Mouse (Mus musculus) T-helper 2 cell (primary cell): ENCODE results near the gene Bcl7c.

ENCODE experiments used
- in situ Hi-C: fragments of 300-600 bp; cut with MboI, MseI; formaldehyde crosslinking; loops from one replicate; pipeline ENCODE4 v1.15.1; 2025; ENCODE audit warnings: high pct_unique_total_duplicates

Bcl7c gene

GRCm38 (mm10) chr7:127719258-127719657 is 10.5 kb upstream of the Bcl7c start:
- in situ Hi-C loops = no loop called here

GRCm38 (mm10) chr7:127718339-127718738 is 9.6 kb upstream of the Bcl7c start:
- in situ Hi-C loops = no loop called here

- in situ Hi-C loops = no loop called here
Observed at GRCm38 (mm10) chr7:127716992-127717391, 8.3 kb upstream of the Bcl7c start.

- in situ Hi-C loops = no loop called here
Observed at GRCm38 (mm10) chr7:127714816-127715215, 6.1 kb upstream of the Bcl7c start.

GRCm38 (mm10) chr7:127712461-127713385 is 4.0 kb upstream of the Bcl7c start, which contains the start of gene Ctf1:
Ctf1 (plus strand) TSS chr7:127712736.
- in situ Hi-C loops = no loop called here

GRCm38 (mm10) chr7:127711456-127711855 is 2.7 kb upstream of the Bcl7c start:
- in situ Hi-C loops = no loop called here

- in situ Hi-C loops = no loop called here
Observed at GRCm38 (mm10) chr7:127711031-127711430, 2.3 kb upstream of the Bcl7c start.

GRCm38 (mm10) chr7:127709261-127709979 is 687 bp upstream of the Bcl7c start:
- in situ Hi-C loops = no loop called here

- in situ Hi-C loops = no loop called here
Observed at GRCm38 (mm10) chr7:127707957-127708206, 851 bp downstream of the Bcl7c start.

GRCm38 (mm10) chr7:127707045-127707956 is 1.4 kb downstream of the Bcl7c start:
- in situ Hi-C loops = no loop called here

GRCm38 (mm10) chr7:127705706-127706105 is 3.0 kb downstream of the Bcl7c start:
- in situ Hi-C loops = no loop called here

GRCm38 (mm10) chr7:127704598-127704997 is 4.1 kb downstream of the Bcl7c start:
- in situ Hi-C loops = no loop called here

GRCm38 (mm10) chr7:127703561-127704178 is 5.1 kb downstream of the Bcl7c start:
- in situ Hi-C loops = no loop called here

GRCm38 (mm10) chr7:127700712-127701331 is 7.9 kb downstream of the Bcl7c start:
- in situ Hi-C loops = no loop called here

GRCm38 (mm10) chr7:127698986-127699385 is 9.7 kb downstream of the Bcl7c start:
- in situ Hi-C loops = loop anchor here (10.0 kb wide), 1 partner anchor 704 kb away; no protein-coding TSS in a partner anchor

- in situ Hi-C loops = loop anchor here (10.0 kb wide), 1 partner anchor 699 kb away; no protein-coding TSS in a partner anchor
Observed at GRCm38 (mm10) chr7:127693730-127694129, 15.0 kb downstream of the Bcl7c start.

- in situ Hi-C loops = loop anchor here (10.0 kb wide), 1 partner anchor 698 kb away; no protein-coding TSS in a partner anchor
Observed at GRCm38 (mm10) chr7:127693290-127693689, 15.4 kb downstream of the Bcl7c start.

GRCm38 (mm10) chr7:127691221-127691989 is 17.3 kb downstream of the Bcl7c start:
- in situ Hi-C loops = loop anchor here (10.0 kb wide), 1 partner anchor 697 kb away; no protein-coding TSS in a partner anchor

- in situ Hi-C loops = loop anchor here (10.0 kb wide), 1 partner anchor 695 kb away; no protein-coding TSS in a partner anchor
Observed at GRCm38 (mm10) chr7:127689626-127690280, 19.0 kb downstream of the Bcl7c start.
